Mouse (Mus musculus) limb, embryonic 15.5 days (tissue): ENCODE measurements around the gene Aplp1. TPM values are rescaled to one million over a fixed set of nuclear protein-coding genes. Genes with fewer than 3 reads are reported as not detected.

Source experiments
- ATAC-seq: fragments of 200-750 bp; cut with Nextera tagmentation; 2 replicates; pipeline ENCODE4 v1.8.0; 2017; ENCODE audit warnings: low read depth, moderate TSS enrichment; ENCODE audit not compliant: insufficient number of reproducible peaks, low FRiP score, low TSS enrichment
- H3K27ac ChIP-seq: fragments of 300-500 bp; sonication (generic); 2 replicates; pipeline ENCODE4 v1.5.1; 2015; ENCODE audit warnings: moderate library complexity, mild to moderate bottlenecking, inconsistent platforms
- H3K27me3 ChIP-seq: fragments of 300-500 bp; sonication (generic); 2 replicates; pipeline ENCODE4 v1.6.1; 2015; ENCODE audit warnings: inconsistent platforms
- H3K36me3 ChIP-seq: fragments of 300-500 bp; sonication (generic); 2 replicates; pipeline ENCODE4 v1.6.1; 2015; ENCODE audit warnings: inconsistent platforms
- H3K4me1 ChIP-seq: fragments of 300-500 bp; sonication (generic); 2 replicates; pipeline ENCODE4 v1.6.1; 2015; ENCODE audit warnings: inconsistent platforms
- H3K4me2 ChIP-seq: fragments of 300-500 bp; sonication (generic); 2 replicates; pipeline ENCODE4 v1.6.1; 2015; ENCODE audit warnings: mild to moderate bottlenecking, inconsistent platforms
- H3K4me3 ChIP-seq: fragments of 300-500 bp; sonication (generic); 2 replicates; pipeline ENCODE4 v1.5.1; 2015; ENCODE audit warnings: mild to moderate bottlenecking, inconsistent platforms
- H3K9ac ChIP-seq: fragments of 300-500 bp; sonication (generic); 2 replicates; pipeline ENCODE4 v1.6.1; 2015; ENCODE audit warnings: inconsistent platforms
- H3K9me3 ChIP-seq: fragments of 300-500 bp; sonication (generic); 2 replicates; pipeline ENCODE4 v1.6.1; 2016; ENCODE audit warnings: inconsistent platforms
- WGBS: fragments of 180-500 bp; shearing (Covaris S2); methylation state at CpG from one replicate; pipeline ENCODE4 v1.1.7; 2015; 5-methylcytosine and 5-hydroxymethylcytosine counted together
- polyA plus RNA-seq: library from polyadenylated mRNA; unstranded; fragments of >200 nt; fragmentation: Nextera tagmentation; extraction: Ambion mirVana; gene quantifications from 2 replicates; pipeline ENCODE4 v1.2.1, GENCODE M21; 2015

Aplp1 gene
- polyA plus RNA-seq, 1 experiment from 2014 or later: 32.7 TPM

DNA sequence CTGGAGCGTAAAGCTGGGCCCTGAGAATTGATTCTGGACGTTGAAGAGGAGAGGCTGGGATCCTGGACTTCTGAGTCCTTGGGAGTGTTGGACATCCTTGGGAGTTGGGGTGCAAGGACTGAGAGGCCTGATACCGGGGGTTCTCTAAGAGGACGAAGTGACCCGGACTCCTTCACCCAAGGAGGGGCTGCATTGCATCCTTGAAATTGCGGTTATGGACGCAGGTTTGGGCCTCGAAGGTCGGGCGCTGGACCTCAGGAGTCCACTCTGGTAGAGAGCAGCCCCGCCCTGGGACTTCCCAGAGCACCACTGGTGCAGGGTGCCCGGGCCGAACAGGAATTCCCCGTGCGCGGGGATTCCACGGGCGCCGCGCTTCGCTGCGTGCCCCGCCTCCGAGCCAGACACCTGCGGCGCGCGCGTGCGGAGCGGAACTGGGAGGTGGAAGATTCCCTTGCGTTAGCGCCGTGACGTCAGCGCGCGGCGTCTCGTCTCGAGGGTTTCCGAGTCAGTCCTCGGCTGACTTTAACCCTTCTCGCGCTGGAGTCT, 23.4 kb downstream of the Aplp1 start:
- peak; percentile 27; the same call in 1 of the 2 replicates for ATAC-seq
- H3K4me2 ChIP-seq: peak overlapping the region; percentile 93
- H3K36me3 ChIP-seq: 0 out of 2 replicates have a peak, but pooled peaks cover 16% of the 10 kb centered on the region
- H3K9ac ChIP-seq: peak overlapping the region; percentile 36
- WGBS: under 1% methylated on average over 45 of the region's 45 CpGs
- H3K4me1 ChIP-seq: peaks cover 25% of the 10 kb centered on the region
- H3K9me3 ChIP-seq: no peaks in the 10 kb centered on the region
- no peak overlapping the region for H3K27ac ChIP-seq
- H3K27me3 ChIP-seq: peaks cover 3% of the 10 kb centered on the region; the same call in 1 of the 2 replicates
- peak overlapping the region; percentile 58 for H3K4me3 ChIP-seq

DNA sequence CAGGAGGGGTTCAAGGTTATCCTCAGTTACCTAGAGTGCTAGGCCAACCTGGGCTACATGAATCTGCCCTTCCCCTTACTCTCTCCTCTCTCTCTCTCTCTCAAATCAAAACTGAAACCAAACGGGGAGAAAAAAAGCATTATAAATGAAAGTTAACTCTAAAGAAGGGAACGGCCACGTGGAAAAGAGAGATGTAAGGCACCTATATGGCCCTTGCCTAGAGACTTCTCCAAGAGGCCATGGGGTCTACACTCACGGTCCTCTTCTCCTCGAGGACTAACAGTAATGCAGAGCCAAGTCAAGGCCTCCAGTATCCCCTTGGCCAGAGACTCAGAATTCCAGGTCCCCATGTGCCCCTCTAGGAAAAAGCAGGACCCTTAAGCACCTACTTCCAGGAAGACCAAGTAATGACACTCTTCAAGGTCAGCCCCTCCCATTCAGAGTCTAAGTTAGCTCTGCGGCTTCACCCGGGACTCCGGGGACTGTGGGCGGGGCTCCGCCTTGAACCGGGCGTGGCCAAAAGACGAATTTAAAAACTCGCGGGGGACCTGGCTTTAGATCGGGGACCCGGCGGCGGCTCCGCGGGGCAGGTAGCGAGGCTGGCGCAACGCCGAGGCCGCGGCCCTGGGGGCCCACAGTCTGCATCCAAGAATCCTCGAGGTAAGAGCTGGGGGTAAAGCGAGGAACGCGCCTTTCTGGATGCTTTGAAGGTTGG, 24.0 kb downstream of the Aplp1 start, which contains the start of gene Nfkbid:
TSS of gene Nfkbid (plus strand) at position 558 of the 715 bp plus-strand sequence.
- H3K4me2 ChIP-seq: peak within 1 kb of the TSS; percentile 93

DNA sequence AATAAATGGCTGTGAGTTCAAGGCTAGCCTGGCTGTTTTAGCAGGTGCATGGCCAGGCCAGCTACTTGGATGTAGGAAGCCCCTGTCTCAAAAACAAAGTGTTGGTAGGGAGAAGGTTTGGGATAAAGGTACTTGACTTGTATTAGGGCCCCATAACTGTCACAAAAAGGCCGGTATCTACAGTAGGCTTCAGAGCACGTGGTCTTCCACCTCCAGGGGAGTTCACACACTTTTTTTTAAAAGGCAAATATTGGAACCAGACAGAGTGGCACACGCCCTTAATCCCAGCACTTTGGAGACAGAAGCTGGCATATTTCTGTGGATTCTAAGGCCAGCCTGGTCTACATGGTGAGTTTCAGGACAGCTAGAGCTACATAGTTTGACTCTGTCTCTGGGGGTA, 24.7 kb downstream of the Aplp1 start:
- WGBS: 71% methylated on average over 3 of the region's 3 CpGs
- H3K9ac ChIP-seq: no peak overlapping the region
- ATAC-seq: no peak
- no peak overlapping the region for H3K4me2 ChIP-seq
- no peak overlapping the region for H3K27ac ChIP-seq
- peaks cover 3% of the 10 kb centered on the region; the same call in 1 of the 2 replicates for H3K27me3 ChIP-seq
- H3K4me1 ChIP-seq: peaks cover 25% of the 10 kb centered on the region
- 0 out of 2 replicates have a peak, but pooled peaks cover 6% of the 10 kb centered on the region for H3K36me3 ChIP-seq
- no peak overlapping the region for H3K4me3 ChIP-seq
- H3K9me3 ChIP-seq: no peaks in the 10 kb centered on the region

More for the DNA sequence above, 24.0 kb downstream of the Aplp1 start, which contains the start of gene Nfkbid:
- H3K27ac ChIP-seq: 0 out of 2 replicates have a peak within 1 kb of the TSS, but pooled peaks have one; percentile 2
- no peaks in the 10 kb centered on the region for H3K9me3 ChIP-seq
- H3K4me1 ChIP-seq: peaks cover 25% of the 10 kb centered on the region
- H3K27me3 ChIP-seq: peaks cover 3% of the 10 kb centered on the region; the same call in 1 of the 2 replicates
- no peak for ATAC-seq
- peak within 1 kb of the TSS; percentile 36 for H3K9ac ChIP-seq
- H3K36me3 ChIP-seq: 0 out of 2 replicates have a peak, but pooled peaks cover 11% of the 10 kb centered on the region
- WGBS: 10% methylated on average over 31 of the region's 31 CpGs
- peak within 1 kb of the TSS; percentile 58 for H3K4me3 ChIP-seq

DNA sequence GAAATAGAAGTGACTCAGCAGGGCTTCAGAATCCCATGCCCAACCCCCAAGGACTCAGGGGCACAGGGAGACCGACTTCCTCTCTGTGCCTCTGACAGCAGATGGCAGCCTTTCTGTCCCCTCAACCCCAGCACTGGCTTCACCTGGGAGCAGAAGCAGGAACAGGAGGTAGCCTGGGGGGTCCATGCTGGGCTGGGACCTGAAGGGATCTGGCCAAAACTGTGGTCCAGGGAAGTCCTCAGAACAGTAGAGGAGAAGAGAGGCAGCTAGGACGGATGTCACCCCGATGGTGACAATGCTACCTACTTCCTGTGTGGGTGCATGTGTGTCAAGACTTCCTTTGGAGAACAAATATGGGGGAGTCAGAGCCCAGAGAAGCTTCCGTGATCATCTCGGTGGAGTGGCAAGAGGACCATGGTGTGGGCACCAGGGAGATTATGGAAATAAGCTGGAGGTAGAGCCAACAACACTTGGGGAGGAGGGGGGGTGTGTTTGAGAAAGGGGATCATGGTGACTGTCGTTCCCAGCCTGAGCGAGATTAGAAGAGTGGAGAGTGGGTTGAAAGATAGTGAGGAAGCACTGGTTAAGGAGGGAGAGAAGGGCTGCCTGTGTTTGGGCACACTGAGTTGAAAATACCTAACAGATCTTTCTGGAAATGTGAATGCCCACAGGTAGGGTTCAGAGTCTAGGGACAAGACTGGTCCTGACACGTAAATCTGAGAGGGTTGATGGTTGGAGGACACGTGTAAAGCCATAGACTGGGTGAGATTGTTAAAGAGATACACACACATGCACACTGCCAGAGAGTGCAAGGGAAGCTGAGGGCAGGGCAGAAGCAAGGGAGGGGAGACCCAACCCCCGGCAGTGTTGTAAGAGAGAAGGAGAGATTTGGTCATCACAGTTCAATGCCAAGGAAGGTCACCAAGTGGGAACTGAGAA, 25.5 kb downstream of the Aplp1 start, which contains the start of gene Hcst:
TSS of gene Hcst (minus strand) at position 294 of the 939 bp plus-strand sequence.
- no peak within 1 kb of the TSS for H3K27ac ChIP-seq
- WGBS: 67% methylated on average over 10 of the region's 10 CpGs

DNA sequence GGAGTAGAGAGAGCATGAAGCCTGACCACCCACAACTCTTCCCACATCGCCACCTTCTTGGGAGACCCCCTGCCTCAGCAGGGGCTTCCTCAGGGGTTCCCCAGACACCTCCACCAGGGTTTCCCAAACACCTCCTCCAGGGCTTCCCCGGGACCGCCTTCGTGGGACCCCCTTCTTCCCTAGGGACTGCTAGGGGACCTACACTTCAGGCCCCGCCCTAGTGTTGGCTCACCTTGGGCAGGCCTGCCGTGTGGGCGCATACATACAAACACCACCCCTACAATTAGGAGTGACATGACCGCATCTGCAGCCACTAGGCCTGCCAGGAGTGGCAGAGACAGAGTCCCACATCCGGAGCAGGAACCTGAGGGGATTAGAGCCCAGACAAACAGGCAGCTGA, 27.5 kb downstream of the Aplp1 start:
- H3K9ac ChIP-seq: no peak overlapping the region
- no peak overlapping the region for H3K4me2 ChIP-seq
- H3K27ac ChIP-seq: no peak overlapping the region
- WGBS: 78% methylated on average over 9 of the region's 9 CpGs
- H3K27me3 ChIP-seq: 0 out of 2 replicates have a peak, but pooled peaks cover 3% of the 10 kb centered on the region
- no peak overlapping the region for H3K4me3 ChIP-seq
- peaks cover 17% of the 10 kb centered on the region for H3K4me1 ChIP-seq
- H3K36me3 ChIP-seq: no peaks in the 10 kb centered on the region
- no peak for ATAC-seq
- H3K9me3 ChIP-seq: no peaks in the 10 kb centered on the region

More for the DNA sequence above, 25.5 kb downstream of the Aplp1 start, which contains the start of gene Hcst:
- Histone ChIP-seq H3K4me1 (peaks cover 25% of the 10 kb centered on the region), H3K9ac (no peak within 1 kb of the TSS), H3K9me3 (no peaks in the 10 kb centered on the region), H3K4me2 (no peak within 1 kb of the TSS), H3K36me3 (no peaks in the 10 kb centered on the region), H3K27me3 (peaks cover 3% of the 10 kb centered on the region; the same call in 1 of the 2 replicates), H3K4me3 (no peak within 1 kb of the TSS)
- ATAC-seq: no peak

DNA sequence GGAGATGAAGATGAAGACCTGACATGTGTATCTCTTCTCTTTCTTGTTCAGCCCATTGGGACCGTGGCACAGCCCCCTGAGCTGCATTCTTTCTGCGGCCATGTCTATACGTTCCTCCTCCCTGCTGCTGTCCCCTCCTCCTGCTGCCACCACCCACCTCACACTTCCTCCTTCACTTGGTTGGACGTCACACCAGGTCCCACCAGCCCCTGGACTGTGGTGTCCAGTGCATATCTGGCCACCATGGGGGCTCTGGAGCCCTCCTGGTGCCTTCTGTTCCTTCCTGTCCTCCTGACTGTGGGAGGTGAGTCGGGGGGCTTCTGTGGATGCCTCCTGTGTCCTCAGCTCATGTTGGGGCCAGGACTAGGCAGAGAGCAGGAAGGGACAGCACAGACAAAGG, 31.7 kb downstream of the Aplp1 start, which contains the start of gene Tyrobp:
TSS of gene Tyrobp (plus strand) at position 165 of the 400 bp plus-strand sequence.
- H3K4me2 ChIP-seq: no peak within 1 kb of the TSS
- H3K27ac ChIP-seq: 0 out of 2 replicates have a peak within 1 kb of the TSS, but pooled peaks have one; percentile 17
- no peak within 1 kb of the TSS for H3K4me3 ChIP-seq
- no peaks in the 10 kb centered on the region for H3K36me3 ChIP-seq
- no peaks in the 10 kb centered on the region for H3K27me3 ChIP-seq
- ATAC-seq: no peak
- H3K9ac ChIP-seq: no peak within 1 kb of the TSS
- 60% methylated on average over 5 of the region's 5 CpGs for WGBS
- H3K4me1 ChIP-seq: no peaks in the 10 kb centered on the region
- no peaks in the 10 kb centered on the region for H3K9me3 ChIP-seq

DNA sequence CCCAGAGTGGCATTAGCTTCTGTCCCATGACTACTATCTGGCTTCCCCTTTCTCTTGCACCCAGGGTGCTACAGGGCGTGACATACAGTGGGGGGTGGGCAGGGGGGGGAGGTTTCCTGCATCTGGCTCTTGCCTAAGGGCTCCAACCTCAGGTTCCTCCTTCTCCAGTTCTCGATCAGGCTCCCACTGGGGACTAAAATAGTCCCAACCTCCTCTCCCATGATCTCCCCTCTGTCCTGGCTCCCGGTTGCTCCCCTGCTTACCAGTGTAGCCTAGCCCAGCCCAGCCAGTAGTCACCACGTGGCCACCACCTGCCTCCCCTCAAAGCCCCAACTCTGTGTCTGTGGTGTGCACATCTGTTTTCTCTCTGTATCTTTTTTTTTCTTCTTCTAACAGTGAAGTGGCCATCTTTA, 32.6 kb downstream of the Aplp1 start:
- no peaks in the 10 kb centered on the region for H3K9me3 ChIP-seq
- H3K4me1 ChIP-seq: no peaks in the 10 kb centered on the region
- ATAC-seq: no peak
- no peaks in the 10 kb centered on the region for H3K27me3 ChIP-seq
- H3K36me3 ChIP-seq: no peaks in the 10 kb centered on the region
- H3K27ac ChIP-seq: no peak overlapping the region
- 47% methylated on average over 4 of the region's 4 CpGs for WGBS
- H3K4me2 ChIP-seq: no peak overlapping the region
- no peak overlapping the region for H3K4me3 ChIP-seq
- no peak overlapping the region for H3K9ac ChIP-seq

DNA sequence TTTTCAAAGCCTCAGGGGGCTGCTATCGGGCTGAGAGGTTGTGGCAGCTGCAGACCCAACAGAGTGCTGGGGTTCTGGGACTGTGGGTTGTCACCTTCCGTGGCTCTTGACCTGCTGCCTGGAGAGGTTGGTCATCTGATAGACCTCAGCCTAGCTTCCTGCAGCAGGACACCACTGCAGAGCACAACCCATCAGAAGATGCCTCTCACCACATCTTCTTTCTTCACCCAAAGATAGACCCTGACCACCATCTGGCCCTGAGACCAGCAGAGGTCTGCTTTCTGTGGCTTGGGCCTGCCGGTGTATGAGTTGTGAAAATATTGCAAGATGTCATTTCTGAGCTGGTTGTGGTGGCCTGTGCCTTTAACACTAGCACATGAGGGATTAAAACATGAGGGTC, 34.3 kb downstream of the Aplp1 start:
- no peak overlapping the region for H3K27ac ChIP-seq
- no peaks in the 10 kb centered on the region for H3K36me3 ChIP-seq
- H3K9me3 ChIP-seq: no peaks in the 10 kb centered on the region
- no peak overlapping the region for H3K4me3 ChIP-seq
- no peaks in the 10 kb centered on the region for H3K27me3 ChIP-seq
- H3K4me1 ChIP-seq: no peaks in the 10 kb centered on the region
- H3K9ac ChIP-seq: no peak overlapping the region
- ATAC-seq: no peak
- no peak overlapping the region for H3K4me2 ChIP-seq
- WGBS: 81% methylated on average over 3 of the region's 3 CpGs

DNA sequence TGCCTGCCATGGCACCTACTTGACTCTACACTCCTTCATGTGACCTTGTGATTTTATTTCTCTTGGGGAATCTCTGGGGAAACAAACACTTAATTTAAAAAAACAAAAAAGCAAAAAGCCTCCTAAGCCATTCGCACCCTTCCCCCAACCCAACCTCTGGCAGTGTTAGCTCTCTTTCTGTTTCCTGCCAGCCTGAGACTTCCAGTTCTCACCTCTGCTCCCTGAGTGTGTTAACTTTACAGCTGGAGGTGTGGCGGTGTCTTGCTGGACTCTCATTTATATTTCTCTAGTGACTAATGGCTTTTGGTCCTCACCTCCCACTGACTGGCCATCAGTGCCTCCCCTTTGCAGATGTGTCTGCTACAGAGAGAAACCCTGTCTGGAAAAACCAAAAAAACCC, 35.5 kb downstream of the Aplp1 start:
- ATAC-seq: no peak
- Histone ChIP-seq H3K4me1 (no peaks in the 10 kb centered on the region), H3K36me3 (no peaks in the 10 kb centered on the region), H3K27me3 (no peaks in the 10 kb centered on the region), H3K4me2 (no peak overlapping the region), H3K4me3 (no peak overlapping the region), H3K9me3 (no peaks in the 10 kb centered on the region), H3K27ac (no peak overlapping the region), H3K9ac (no peak overlapping the region)
- WGBS: 32% methylated on average over 2 of the region's 2 CpGs

DNA sequence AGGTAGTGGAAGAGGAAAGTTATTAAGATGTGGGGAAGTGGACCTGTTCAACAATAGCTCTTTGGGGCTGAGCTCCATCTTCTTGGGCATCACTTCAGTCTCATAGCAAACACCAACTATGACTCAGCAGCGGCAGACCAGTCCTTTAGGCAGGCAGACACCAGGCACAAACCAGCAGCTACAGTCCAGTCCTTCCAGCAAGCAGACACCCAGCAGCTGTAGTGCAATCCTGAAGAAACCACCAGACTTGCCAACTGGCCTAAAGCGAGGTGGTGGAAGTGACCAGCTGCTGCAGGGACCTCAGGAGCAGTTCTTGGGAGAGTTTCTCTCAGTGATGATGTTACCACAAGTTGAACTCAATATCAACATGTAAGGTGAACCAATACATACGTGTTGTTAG, 36.7 kb downstream of the Aplp1 start:
- Histone ChIP-seq H3K36me3 (no peaks in the 10 kb centered on the region), H3K9me3 (no peaks in the 10 kb centered on the region), H3K4me2 (no peak overlapping the region), H3K4me1 (no peaks in the 10 kb centered on the region), H3K27me3 (no peaks in the 10 kb centered on the region), H3K9ac (no peak overlapping the region), H3K4me3 (no peak overlapping the region), H3K27ac (no peak overlapping the region)
- no peak for ATAC-seq
- WGBS: 75% methylated on average over 3 of the region's 3 CpGs

DNA sequence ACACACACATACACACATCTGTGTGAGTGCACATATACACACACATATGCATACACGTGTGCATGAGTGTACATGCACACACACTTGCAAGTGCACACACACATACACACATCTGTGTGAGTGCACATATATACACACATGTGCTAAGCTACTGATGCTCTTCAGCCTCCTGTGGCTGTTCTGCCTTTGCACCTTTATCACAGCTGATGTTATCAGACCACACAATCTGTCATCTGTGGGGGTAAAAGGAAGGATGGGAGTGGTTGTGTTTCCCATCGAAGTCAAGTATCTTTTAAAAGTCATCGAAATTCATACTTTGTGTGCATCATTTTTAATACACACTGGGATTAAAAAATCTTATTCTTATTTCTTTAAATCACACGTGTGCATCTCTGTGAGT, 43.0 kb downstream of the Aplp1 start:
- Histone ChIP-seq H3K27ac (no peak overlapping the region), H3K9ac (no peak overlapping the region), H3K4me2 (no peak overlapping the region), H3K4me1 (no peaks in the 10 kb centered on the region), H3K9me3 (no peaks in the 10 kb centered on the region), H3K36me3 (no peaks in the 10 kb centered on the region), H3K27me3 (no peaks in the 10 kb centered on the region), H3K4me3 (no peak overlapping the region)
- no peak for ATAC-seq
- 65% methylated on average over 4 of the region's 4 CpGs for WGBS
